Mouse (Mus musculus) liver, adult 2 months (tissue): Measurements from ENCODE around the gene Limk2. TPM values are rescaled to one million over a fixed set of nuclear protein-coding genes. Genes with fewer than 3 reads are reported as not detected.

ENCODE experiments used
- DNase-seq: peaks from one replicate; pipeline ENCODE4 v3.0.0-alpha.2; 2011; ENCODE audit warnings: low read depth, low spot score; ENCODE audit errors: extremely low read depth
- H3K27ac ChIP-seq: fragments of 200-500 bp; replicated peaks from 2 replicates; pipeline ENCODE4 v1.5.1; 2012; ENCODE audit warnings: low read depth, mild to moderate bottlenecking, control low read depth, inconsistent platforms, low read length; ENCODE audit not compliant: insufficient read depth
- H3K27me3 ChIP-seq: fragments of 200-500 bp; 2 replicates; pipeline ENCODE4 v1.6.1; 2012; ENCODE audit warnings: mild to moderate bottlenecking, moderate library complexity, low read length, inconsistent platforms; ENCODE audit not compliant: control insufficient read depth, insufficient read depth
- H3K36me3 ChIP-seq: fragments of 200-500 bp; 2 replicates; pipeline ENCODE4 v1.6.1; 2012; ENCODE audit warnings: low read length, inconsistent platforms; ENCODE audit not compliant: control insufficient read depth, insufficient read depth
- H3K4me1 ChIP-seq: fragments of 200-500 bp; 2 replicates; pipeline ENCODE4 v1.6.1; 2011; ENCODE audit warnings: low read length; ENCODE audit not compliant: control insufficient read depth, insufficient read depth
- H3K4me3 ChIP-seq: fragments of 200-500 bp; 2 replicates; pipeline ENCODE4 v1.5.1; 2011; ENCODE audit warnings: low read depth, mild to moderate bottlenecking, control low read depth, low read length, moderate library complexity; ENCODE audit not compliant: insufficient read depth
- H3K79me2 ChIP-seq: fragments of 200-500 bp; 2 replicates; pipeline ENCODE4 v1.6.1; 2012; ENCODE audit warnings: inconsistent platforms, mild to moderate bottlenecking, low read length, moderate library complexity; ENCODE audit not compliant: control insufficient read depth, insufficient read depth
- H3K9ac ChIP-seq: fragments of 200-500 bp; 2 replicates; pipeline ENCODE4 v1.6.1; 2012; ENCODE audit warnings: low read depth, mild to moderate bottlenecking, control low read depth, inconsistent platforms, low read length
- CTCF ChIP-seq: fragments of 200-500 bp; IDR thresholded peaks from 2 replicates; pipeline ENCODE4 v1.5.1; 2011; ENCODE audit warnings: low read depth, low read length, control low read depth
- POLR2A ChIP-seq: fragments of 200-500 bp; IDR thresholded peaks from 2 replicates; pipeline ENCODE4 v1.6.1; 2011; ENCODE audit warnings: low read length, control low read depth; ENCODE audit not compliant: insufficient read depth; ENCODE audit errors: extremely low read depth
- WGBS: fragments of 180-500 bp; shearing (Covaris S2); methylation state at CpG from one replicate; pipeline ENCODE4 v1.1.7; 2018; 5-methylcytosine and 5-hydroxymethylcytosine counted together
- polyA plus RNA-seq: library from polyadenylated mRNA; depleted of rRNA; stranded (reverse); fragments of >200 nt; gene quantifications from 2 replicates; pipeline ENCODE4 v1.2.3, GENCODE M21; 2012; rRNA removed
- total RNA-seq: library from RNA; depleted of rRNA; stranded (reverse); fragments of >200 nt; gene quantifications from 2 replicates; pipeline ENCODE4 v1.2.3, GENCODE M21; 2014; rRNA removed

Limk2 gene
- total RNA-seq (7.2 TPM in 2 replicates), polyA plus RNA-seq (6.1 and 9.1 TPM in 2 replicates)

DNA sequence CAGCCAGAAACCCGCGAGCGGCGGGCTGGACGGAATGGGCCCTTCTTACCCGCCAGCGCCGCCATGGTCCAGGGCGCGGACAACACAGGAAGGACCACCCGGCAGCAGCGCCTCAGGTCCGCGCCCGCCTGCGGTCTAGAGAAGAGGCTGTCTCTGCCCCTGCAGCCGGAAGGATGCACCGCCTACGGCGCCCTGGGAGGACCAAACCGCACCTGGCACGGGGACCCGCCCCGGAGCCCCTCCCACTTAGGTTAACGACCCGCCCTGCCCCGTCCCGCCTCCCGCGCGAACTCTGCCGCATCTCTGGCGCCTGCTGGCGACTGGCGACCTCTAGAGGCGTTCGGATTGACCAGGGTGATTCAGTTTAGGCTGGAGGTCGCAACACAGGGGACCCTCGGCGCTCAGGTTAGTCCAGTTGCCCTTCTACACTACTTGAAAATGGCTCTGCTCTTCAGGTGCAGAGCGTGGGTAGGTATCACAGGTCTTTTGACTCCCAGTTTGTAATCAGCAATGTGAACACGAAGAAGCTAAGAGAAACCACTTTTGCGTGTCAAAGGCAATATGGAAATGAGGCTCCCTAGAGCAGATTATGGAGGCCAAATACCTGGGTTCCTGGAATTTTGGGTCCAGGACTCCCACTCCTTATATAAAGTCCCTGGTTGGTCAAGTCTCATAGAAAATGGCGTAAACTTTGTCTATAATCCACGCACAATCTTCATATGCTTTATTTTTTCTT, at the start of gene Limk2:
TSS of gene Limk2 (minus strand) at position 193 of the 736 bp plus-strand sequence.
- WGBS = 3% methylated on average over 45 of the region's 45 CpGs

DNA sequence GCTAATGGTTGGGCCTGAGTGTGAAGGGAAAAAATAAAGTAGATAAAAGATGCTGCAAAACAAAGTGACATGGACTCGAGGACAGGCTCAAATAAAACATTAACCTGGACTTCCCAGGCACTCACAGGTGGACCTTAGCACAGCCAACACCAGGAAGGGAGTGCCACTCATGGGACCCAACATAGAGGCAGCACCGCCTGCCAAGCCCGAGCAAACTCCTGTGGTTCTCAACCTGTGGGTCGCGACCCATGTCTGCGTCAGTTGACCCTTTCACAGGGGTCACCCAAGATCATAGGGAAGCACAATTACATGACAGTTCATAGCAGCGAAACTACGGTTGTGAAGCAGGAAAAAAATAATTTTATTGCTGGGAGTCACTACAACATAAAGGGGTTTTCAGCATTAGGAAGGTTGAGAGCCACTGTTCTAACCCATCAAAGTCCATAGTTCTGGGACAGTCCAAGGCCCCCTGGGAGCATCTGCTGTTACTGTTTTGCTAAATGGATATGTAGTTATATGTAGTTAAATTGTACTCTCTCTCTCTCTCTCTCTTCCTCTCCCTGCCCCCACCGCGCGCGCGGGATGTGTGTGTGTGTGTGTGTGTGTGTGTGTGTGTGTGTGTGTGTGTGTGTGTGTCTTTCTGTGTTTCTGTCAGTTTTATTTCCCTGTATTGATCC, 49.6 kb upstream of the Limk2 start:
- Histone ChIP-seq H3K36me3 (no peaks in the 10 kb centered on the region), H3K27ac (peak overlapping the region; percentile 27; the same call in 1 of the 2 replicates), H3K4me1 (peaks cover 5% of the 10 kb centered on the region), H3K9ac (no peak overlapping the region), H3K4me3 (no peak overlapping the region), H3K27me3 (no peaks in the 10 kb centered on the region), H3K79me2 (no peaks in the 10 kb centered on the region)
- peak; percentile 97 for DNase-seq
- TF ChIP-seq POLR2A (no peak), CTCF (no peak)
- 25% methylated on average over 13 of the region's 13 CpGs for WGBS

More for the DNA sequence above, at the start of gene Limk2:
- DNase-seq = peak; percentile 76
- TF ChIP-seq POLR2A (peak; percentile 47; the same call in 1 of the 2 replicates), CTCF (peak; percentile 86)
- peak within 1 kb of the TSS; percentile 91 for H3K27ac ChIP-seq
- peaks cover 11% of the 10 kb centered on the region; the same call in 1 of the 2 replicates for H3K79me2 ChIP-seq
- H3K4me3 ChIP-seq = peak within 1 kb of the TSS; percentile 82
- peak within 1 kb of the TSS; percentile 88 for H3K9ac ChIP-seq
- peaks cover 4% of the 10 kb centered on the region; the same call in 1 of the 2 replicates for H3K4me1 ChIP-seq
- H3K36me3 ChIP-seq = peaks cover 2% of the 10 kb centered on the region; the same call in 1 of the 2 replicates
- H3K27me3 ChIP-seq = no peaks in the 10 kb centered on the region

DNA sequence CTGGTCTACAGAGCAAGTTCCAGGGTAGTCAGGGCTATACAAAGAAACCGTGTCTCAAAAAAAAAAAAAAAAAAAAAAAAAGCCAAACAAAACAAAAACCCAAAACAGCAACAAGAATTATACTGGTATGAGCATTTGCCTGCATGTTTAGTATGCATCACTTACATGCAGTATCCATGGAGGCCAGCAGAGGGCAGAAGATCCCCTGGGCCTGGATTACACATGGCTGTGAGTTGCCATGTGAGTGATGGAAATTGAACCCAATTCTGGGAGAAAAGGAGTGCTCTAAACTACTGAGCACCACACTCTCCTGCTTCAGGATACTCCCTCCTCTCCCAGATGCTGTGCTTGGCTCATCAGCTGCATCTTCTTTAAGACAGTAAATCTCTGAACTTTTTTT, 47.4 kb upstream of the Limk2 start:
- H3K79me2 ChIP-seq = no peaks in the 10 kb centered on the region
- H3K4me3 ChIP-seq = no peak overlapping the region
- 22% methylated on average over 1 of the region's 1 CpGs for WGBS
- peak; percentile 40 for DNase-seq
- H3K9ac ChIP-seq = no peak overlapping the region
- peaks cover 8% of the 10 kb centered on the region for H3K4me1 ChIP-seq
- no peaks in the 10 kb centered on the region for H3K27me3 ChIP-seq
- no peaks in the 10 kb centered on the region for H3K36me3 ChIP-seq
- H3K27ac ChIP-seq = no peak overlapping the region
- TF ChIP-seq CTCF (peak; percentile 74), POLR2A (no peak)

DNA sequence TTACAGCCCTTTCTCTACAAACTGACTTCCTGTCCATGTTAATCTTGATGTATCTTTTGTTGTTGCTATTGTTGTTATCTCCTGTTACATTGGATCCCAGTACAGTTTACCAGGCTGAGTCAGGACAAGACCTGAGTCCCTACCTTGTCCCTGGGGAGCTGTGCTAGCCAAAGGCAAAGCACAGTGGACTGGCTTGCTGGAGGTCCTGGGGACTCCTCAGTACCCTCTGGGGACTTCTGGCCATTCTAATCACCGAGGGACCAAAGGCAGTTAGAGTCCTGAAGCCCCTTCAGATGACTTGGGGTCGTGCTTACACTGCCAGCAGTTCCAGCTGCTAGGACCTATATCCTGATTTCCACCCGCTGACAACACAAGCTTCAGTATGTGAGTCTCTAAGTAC, 45.5 kb upstream of the Limk2 start:
- H3K9ac ChIP-seq = no peak overlapping the region
- H3K4me3 ChIP-seq = no peak overlapping the region
- H3K27ac ChIP-seq = no peak overlapping the region
- DNase-seq = no peak
- 98% methylated on average over 3 of the region's 3 CpGs for WGBS
- no peaks in the 10 kb centered on the region for H3K27me3 ChIP-seq
- no peaks in the 10 kb centered on the region for H3K36me3 ChIP-seq
- no peak for TF ChIP-seq POLR2A
- TF ChIP-seq CTCF = no peak
- peaks cover 12% of the 10 kb centered on the region for H3K4me1 ChIP-seq
- peaks cover 5% of the 10 kb centered on the region; the same call in 1 of the 2 replicates for H3K79me2 ChIP-seq

DNA sequence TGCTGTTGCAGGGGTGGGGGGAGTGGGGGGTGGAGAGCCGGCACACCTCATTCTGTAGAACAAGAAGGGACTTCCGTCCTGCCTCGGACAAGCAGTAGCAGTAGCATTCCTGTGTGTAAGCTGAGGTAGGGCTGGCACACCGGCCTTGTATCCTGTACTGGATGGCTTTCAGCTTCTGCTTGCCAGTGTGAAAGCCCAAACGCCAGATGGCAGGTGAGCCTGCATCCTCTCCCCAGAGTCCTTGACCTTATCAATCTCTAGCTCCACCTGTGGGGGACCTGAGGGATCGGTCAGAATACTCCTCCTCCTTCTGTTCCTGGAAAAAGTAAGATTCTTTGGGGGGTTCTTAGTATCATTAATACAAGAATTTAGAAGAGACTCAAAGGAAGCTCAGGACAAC, 44.5 kb upstream of the Limk2 start:
- 27% methylated on average over 6 of the region's 6 CpGs for WGBS
- peaks cover 14% of the 10 kb centered on the region for H3K4me1 ChIP-seq
- peaks cover 14% of the 10 kb centered on the region; the same call in 1 of the 2 replicates for H3K79me2 ChIP-seq
- no peak overlapping the region for H3K27ac ChIP-seq
- DNase-seq = peak; percentile 68
- H3K27me3 ChIP-seq = no peaks in the 10 kb centered on the region
- no peak for TF ChIP-seq POLR2A
- peak; percentile 58 for TF ChIP-seq CTCF
- no peak overlapping the region for H3K9ac ChIP-seq
- no peaks in the 10 kb centered on the region for H3K36me3 ChIP-seq
- no peak overlapping the region for H3K4me3 ChIP-seq

DNA sequence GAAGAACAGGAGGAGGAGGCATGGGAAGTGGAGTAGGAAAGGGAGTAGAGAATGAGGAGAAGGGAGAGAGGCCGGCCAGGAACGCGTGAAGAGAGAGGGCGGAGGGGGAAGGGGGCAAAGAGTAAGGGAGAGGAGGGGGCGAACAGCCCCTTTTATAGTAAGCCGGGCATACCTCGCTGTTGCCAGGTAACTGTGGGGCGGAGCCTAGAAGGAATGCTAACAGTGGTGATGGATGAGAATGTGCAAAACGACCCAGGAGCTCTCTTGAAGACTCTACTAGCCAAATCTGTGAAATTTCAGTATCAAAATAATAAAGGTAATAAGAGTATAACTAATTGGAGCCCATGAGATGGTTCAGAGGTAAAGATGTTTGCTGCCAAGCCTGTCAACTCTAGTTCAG, 43.8 kb upstream of the Limk2 start:
- Histone ChIP-seq H3K9ac (peak overlapping the region; percentile 71), H3K27me3 (no peaks in the 10 kb centered on the region), H3K36me3 (no peaks in the 10 kb centered on the region), H3K27ac (peak overlapping the region; percentile 59), H3K4me3 (peak overlapping the region; percentile 76), H3K4me1 (peaks cover 10% of the 10 kb centered on the region), H3K79me2 (peaks cover 19% of the 10 kb centered on the region; the same call in 1 of the 2 replicates)
- DNase-seq = no peak
- TF ChIP-seq CTCF (no peak), POLR2A (no peak)
- 2% methylated on average over 9 of the region's 9 CpGs for WGBS
